ENCODE assay signal across 11 mouse cellular contexts in the genomic region with DNA sequence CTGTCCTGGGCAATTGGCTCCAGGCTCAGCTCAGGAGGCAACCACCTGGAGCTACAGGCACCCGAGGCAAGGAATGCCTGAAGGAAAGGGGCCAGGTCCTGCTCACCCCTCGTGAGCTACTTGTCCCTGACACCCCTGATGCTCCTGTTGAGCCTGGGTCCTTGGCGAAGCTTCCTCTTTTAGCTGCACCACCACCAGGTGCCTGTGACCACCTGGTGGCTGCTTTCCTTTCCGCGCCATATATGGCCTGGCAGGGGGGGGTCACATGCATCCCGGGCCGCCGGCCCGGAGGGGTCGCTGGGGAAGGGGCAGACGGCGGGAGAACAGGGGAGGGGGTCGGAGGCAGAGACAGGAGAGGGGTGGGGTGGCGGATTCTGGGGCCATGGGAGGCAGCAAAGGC. TPM values are rescaled to one million over a fixed set of nuclear protein-coding genes. Genes with fewer than 3 reads are reported as not detected.
DNase-seq lines count a peak whose midpoint lies in the region; ATAC-seq and TF ChIP-seq lines count a peak whose summit lies in the region.
"Not testable (repeated sequence)": the region's sequence is repeated elsewhere in the genome, so short reads cannot be mapped to it uniquely, and the experiment has no call there.
"Had no signal": no experiment of that assay in that cellular context is flagged by ENCODE, and none has a peak within 500 bp of the region (broad histone marks: within the 10 kb centered on the region; RNA-seq: fewer than 3 reads in every experiment).

No protein-coding gene starts in this region.

- H3K9ac ChIP-seq in forebrain, embryonic 12.5 days, result peak overlapping the region; percentile 49
- not testable (repeated sequence) for H3K9ac ChIP-seq in heart, embryonic 14.5 days (ENCODE audit: low read length); intestine, embryonic 15.5 days
- peak overlapping the region; percentile 41 for H3K9ac ChIP-seq in neural tube, embryonic 15.5 days (replicated peaks)

- WGBS in forebrain, embryonic 12.5 days, result 11% methylated on average over 13 of the region's 14 CpGs
- WGBS in heart, embryonic 14.5 days, result 5% methylated on average over 12 of the region's 14 CpGs
- WGBS in intestine, embryonic 15.5 days, result 8% methylated on average over 11 of the region's 14 CpGs
- WGBS in limb, embryonic 10.5 days, result 10% methylated on average over 13 of the region's 14 CpGs
- WGBS in midbrain, embryonic 10.5 days, result 16% methylated on average over 14 of the region's 14 CpGs
- WGBS in neural tube, embryonic 15.5 days, result 10% methylated on average over 12 of the region's 14 CpGs

- H3K4me3 ChIP-seq in cortical plate, adult 2 months (ENCODE audit: insufficient read depth, low read length), result peak overlapping the region; percentile 45; the same call in 1 of the 2 replicates
- peak overlapping the region; percentile 43 for H3K4me3 ChIP-seq in forebrain, embryonic 12.5 days (replicated peaks)
- H3K4me3 ChIP-seq in heart, embryonic 14.5 days (ENCODE audit: control insufficient read depth in 1 of 2, insufficient read depth in 1 of 2, low read depth in 1 of 2, low read length in 2 of 2), result peak overlapping the region in 1 of 2 experiments; percentile 11; a peak in 1 of 4 replicates
- peak overlapping the region; percentile 24 for H3K4me3 ChIP-seq in intestine, embryonic 15.5 days (replicated peaks)
- peak overlapping the region; percentile 44 for H3K4me3 ChIP-seq in limb, embryonic 10.5 days
- H3K4me3 ChIP-seq in midbrain, embryonic 10.5 days, result peak overlapping the region; percentile 52
- H3K4me3 ChIP-seq in neural tube, embryonic 15.5 days (replicated peaks), result peak overlapping the region; percentile 45

- H3K4me1 ChIP-seq in cortical plate, adult 2 months (ENCODE audit: control insufficient read depth, insufficient read depth, low read length); forebrain, embryonic 12.5 days; heart, embryonic 14.5 days (ENCODE audit: control insufficient read depth in 2 of 2, insufficient read depth in 2 of 2, low read length in 2 of 2); intestine, embryonic 15.5 days (replicated peaks); limb, embryonic 10.5 days; midbrain, embryonic 10.5 days; neural tube, embryonic 15.5 days: not testable (repeated sequence)

- not testable (repeated sequence) for H3K27ac ChIP-seq in cortical plate, adult 2 months (ENCODE audit: insufficient read depth, low read length); forebrain, embryonic 12.5 days; heart, embryonic 14.5 days (replicated peaks in 1 of 2; ENCODE audit: control insufficient read depth in 1 of 2, insufficient read depth in 1 of 2, low read depth in 2 of 2, low read length in 2 of 2); intestine, embryonic 15.5 days; limb, embryonic 10.5 days; neural tube, embryonic 15.5 days (replicated peaks)
- peak overlapping the region; percentile 59 for H3K27ac ChIP-seq in midbrain, embryonic 10.5 days (replicated peaks)

- not testable (repeated sequence) for TF ChIP-seq CTCF in cortical plate, adult 2 months (IDR thresholded peaks at IDR 0.05; ENCODE audit: extremely low read depth, insufficient read depth, low read length)

- H3K4me2 ChIP-seq in forebrain, embryonic 12.5 days, result peak overlapping the region; percentile 67
- peak overlapping the region; percentile 53 for H3K4me2 ChIP-seq in heart, embryonic 14.5 days (ENCODE audit: low read length)
- peak overlapping the region; percentile 63 for H3K4me2 ChIP-seq in intestine, embryonic 15.5 days (replicated peaks)
- peak overlapping the region; percentile 61 for H3K4me2 ChIP-seq in neural tube, embryonic 15.5 days

- TF ChIP-seq POLR2A in cortical plate, adult 2 months (IDR thresholded peaks at IDR 0.05; ENCODE audit: extremely low read depth, insufficient read depth, low read length), result not testable (repeated sequence)

- DNase-seq in limb, embryonic 10.5 days (ENCODE audit: low spot score), result peak; percentile 29
- peak; percentile 12 for DNase-seq in midbrain, embryonic 10.5 days (ENCODE audit: low spot score)
- peak; percentile 2 for DNase-seq in thymus, postnatal 4 days

- ATAC-seq in forebrain, embryonic 12.5 days (ENCODE audit: low FRiP score); heart, embryonic 14.5 days (ENCODE audit: insufficient number of reproducible peaks, insufficient read depth, low FRiP score, low read depth); intestine, embryonic 15.5 days; neural tube, embryonic 15.5 days (ENCODE audit: low FRiP score): not testable (repeated sequence)

- H3K27me3 ChIP-seq in forebrain, embryonic 12.5 days; heart, embryonic 14.5 days (ENCODE audit: control insufficient read depth, insufficient read depth, low read length); intestine, embryonic 15.5 days (replicated peaks); limb, embryonic 10.5 days (ENCODE audit: low read depth, poor library complexity, severe bottlenecking); midbrain, embryonic 10.5 days (ENCODE audit: low read depth, poor library complexity, severe bottlenecking); neural tube, embryonic 15.5 days (replicated peaks): not testable (repeated sequence)

- not testable (repeated sequence) for H3K36me3 ChIP-seq in forebrain, embryonic 12.5 days (replicated peaks); heart, embryonic 14.5 days (ENCODE audit: control insufficient read depth, insufficient read depth, low read length); intestine, embryonic 15.5 days; limb, embryonic 10.5 days; midbrain, embryonic 10.5 days; neural tube, embryonic 15.5 days

- H3K9me3 ChIP-seq in forebrain, embryonic 12.5 days; heart, embryonic 14.5 days (ENCODE audit: control insufficient read depth, low read length); intestine, embryonic 15.5 days; limb, embryonic 10.5 days (replicated peaks); midbrain, embryonic 10.5 days (replicated peaks); neural tube, embryonic 15.5 days (replicated peaks): not testable (repeated sequence)

RNA-seq across cellular contexts. Expression of a gene that starts 0.3 kb away (rescaled TPM):
- polyA plus RNA-seq in cortical plate, adult 2 months (2012; rRNA removed), result 0.81 and 1.1 TPM in 2 replicates
- 1.8 and 2.1 TPM in 2 replicates for polyA plus RNA-seq in forebrain, embryonic 12.5 days (2016; fragmentation: Nextera tagmentation; extraction: Ambion mirVana)
- polyA plus RNA-seq in heart, embryonic 14.5 days (2014; fragmentation: Nextera tagmentation; extraction: Ambion mirVana), result 0.26 and 0.27 TPM in 2 replicates
- polyA plus RNA-seq in intestine, embryonic 15.5 days (2015; fragmentation: Nextera tagmentation; extraction: Ambion mirVana), result 0.21 TPM in 1 of 2 replicates, not detected in the other
- 0.16 and 0.59 TPM in 2 replicates for polyA plus RNA-seq in limb, embryonic 10.5 days (2016; fragmentation: Nextera tagmentation; extraction: Ambion mirVana)
- 0.81 and 1.5 TPM in 2 replicates for polyA plus RNA-seq in midbrain, embryonic 10.5 days (2016; fragmentation: Nextera tagmentation; extraction: Ambion mirVana)
- polyA plus RNA-seq in neural tube, embryonic 15.5 days (2015; fragmentation: Nextera tagmentation; extraction: Ambion mirVana), result 7.5 and 9.2 TPM in 2 replicates
- polyA plus RNA-seq: spleen, adult 2 months had no signal

RNA-seq across cellular contexts. Expression of a gene that starts 17.2 kb away (rescaled TPM):
- not detected in 2 replicates for polyA plus RNA-seq in cortical plate, adult 2 months (2012; rRNA removed)
- polyA plus RNA-seq in forebrain, embryonic 12.5 days (2016; fragmentation: Nextera tagmentation; extraction: Ambion mirVana), result not detected in 2 replicates
- not detected in 2 replicates for polyA plus RNA-seq in heart, embryonic 14.5 days (2014; fragmentation: Nextera tagmentation; extraction: Ambion mirVana)
- polyA plus RNA-seq in intestine, embryonic 15.5 days (2015; fragmentation: Nextera tagmentation; extraction: Ambion mirVana), result not detected in 2 replicates
- not detected in 2 replicates for polyA plus RNA-seq in limb, embryonic 10.5 days (2016; fragmentation: Nextera tagmentation; extraction: Ambion mirVana)
- not detected in 2 replicates for polyA plus RNA-seq in midbrain, embryonic 10.5 days (2016; fragmentation: Nextera tagmentation; extraction: Ambion mirVana)
- polyA plus RNA-seq in neural tube, embryonic 15.5 days (2015; fragmentation: Nextera tagmentation; extraction: Ambion mirVana), result not detected in 2 replicates
- polyA plus RNA-seq: liver, embryonic 15.5 days; Patski; spleen, adult 2 months had no signal
